Mouse (Mus musculus) heart, embryonic 11.5 days (tissue): ENCODE results near the gene AC131692.1. TPM values are rescaled to one million over a fixed set of nuclear protein-coding genes. Genes with fewer than 3 reads are reported as not detected.
A peak's percentile ranks its signal among the peaks of the same experiment; 100 is the strongest.
"Not testable (repeated sequence)": the region's sequence is repeated elsewhere in the genome, so short reads cannot be mapped to it uniquely, and the experiment has no call there.

Experiments
- ATAC-seq: fragments of 200-750 bp; cut with Nextera tagmentation; replicated peaks from 2 replicates; pipeline ENCODE4 v1.8.0; 2017; ENCODE audit warnings: moderate library complexity; ENCODE audit not compliant: insufficient number of reproducible peaks, low FRiP score, low TSS enrichment
- H3K27ac ChIP-seq: fragments of 300-500 bp; sonication (generic); 2 replicates; pipeline ENCODE4 v1.5.1; 2014; ENCODE audit warnings: mild to moderate bottlenecking, low read depth, low read length
- H3K27me3 ChIP-seq: fragments of 300-500 bp; sonication (generic); 2 replicates; pipeline ENCODE4 v1.6.1; 2014; ENCODE audit warnings: mild to moderate bottlenecking, low read length, mixed read lengths; ENCODE audit not compliant: control insufficient read depth, insufficient read depth
- H3K36me3 ChIP-seq: fragments of 300-500 bp; sonication (generic); 2 replicates; pipeline ENCODE4 v1.6.1; 2014; ENCODE audit warnings: mild to moderate bottlenecking, low read length, moderate library complexity, mixed read lengths; ENCODE audit not compliant: control insufficient read depth, insufficient read depth
- H3K4me1 ChIP-seq: fragments of 300-500 bp; sonication (generic); 2 replicates; pipeline ENCODE4 v1.6.1; 2014; ENCODE audit warnings: low read length; ENCODE audit not compliant: control insufficient read depth, insufficient read depth
- H3K4me2 ChIP-seq: fragments of 300-500 bp; sonication (generic); 2 replicates; pipeline ENCODE4 v1.6.1; 2014; ENCODE audit warnings: mild to moderate bottlenecking, moderate library complexity
- H3K4me3 ChIP-seq: fragments of 300-500 bp; sonication (generic); 2 replicates; pipeline ENCODE4 v1.5.1; 2014; ENCODE audit warnings: low read depth, low read length
- H3K9ac ChIP-seq: fragments of 300-500 bp; sonication (generic); 2 replicates; pipeline ENCODE4 v1.6.1; 2014; ENCODE audit warnings: mild to moderate bottlenecking, low read depth, low read length, moderate library complexity
- H3K9me3 ChIP-seq: fragments of 300-500 bp; sonication (generic); replicated peaks from 2 replicates; pipeline ENCODE4 v1.6.1; 2016; ENCODE audit warnings: low read length; ENCODE audit not compliant: control insufficient read depth
- WGBS: fragments of 180-500 bp; shearing (Covaris S2); extraction: QIAGEN DNeasy Blood & Tissue Kit; methylation state at CpG from one replicate; pipeline ENCODE4 v1.1.7; 2014; ENCODE audit not compliant: insufficient replicate concordance; 5-methylcytosine and 5-hydroxymethylcytosine counted together
- polyA plus RNA-seq: library from polyadenylated mRNA; unstranded; fragments of >200 nt; fragmentation: Nextera tagmentation; extraction: Ambion mirVana; gene quantifications from 2 replicates; pipeline ENCODE4 v1.2.1, GENCODE M21; 2014

AC131692.1 gene
- polyA plus RNA-seq, 1 experiment from 2014 or later = 1.0 TPM

- Histone ChIP-seq H3K4me2 (peak overlapping the region; percentile 72), H3K4me3 (peak overlapping the region; percentile 73), H3K4me1 (peaks cover 15% of the 10 kb centered on the region; the same call in 1 of the 2 replicates), H3K9me3 (no peaks in the 10 kb centered on the region), H3K36me3 (peaks cover 17% of the 10 kb centered on the region), H3K27ac (peak overlapping the region; percentile 97), H3K27me3 (no peaks in the 10 kb centered on the region), H3K9ac (peak overlapping the region; percentile 92)
- 3% methylated on average over 8 of the region's 8 CpGs for WGBS
- no peak for ATAC-seq
Measured at GRCm38 (mm10) chr19:6118677-6119185, 24.5 kb downstream of the AC131692.1 start.

DNA sequence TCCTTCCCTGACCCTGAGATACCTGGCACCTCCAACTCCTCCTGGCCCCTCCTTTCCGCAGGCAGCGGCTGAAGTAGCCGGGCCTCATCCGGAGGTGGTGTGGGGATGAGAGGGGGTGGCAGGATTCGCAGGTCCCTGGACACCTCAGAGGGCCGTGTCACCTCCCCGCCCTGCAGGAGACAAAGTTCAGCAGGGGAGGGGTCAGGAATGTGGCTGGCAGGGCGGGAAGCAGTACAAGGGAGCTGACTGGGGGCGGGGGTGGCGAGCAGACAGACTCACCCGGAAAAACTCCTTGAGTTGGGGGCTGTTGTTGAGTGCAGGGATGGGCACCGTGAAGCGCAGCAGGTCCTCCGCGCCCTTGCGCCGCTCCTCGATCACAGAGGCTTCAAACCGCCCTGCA lies 27.5 kb downstream of the AC131692.1 start:
- WGBS = 18% methylated on average over 19 of the region's 19 CpGs
- Histone ChIP-seq H3K9ac (peak overlapping the region; percentile 62), H3K27me3 (no peaks in the 10 kb centered on the region), H3K36me3 (no peaks in the 10 kb centered on the region), H3K4me2 (peak overlapping the region; percentile 31), H3K4me3 (no peak overlapping the region), H3K27ac (no peak overlapping the region), H3K9me3 (no peaks in the 10 kb centered on the region), H3K4me1 (peaks cover 9% of the 10 kb centered on the region; the same call in 1 of the 2 replicates)
- ATAC-seq = no peak

- Histone ChIP-seq H3K27ac (no peak overlapping the region), H3K4me1 (peaks cover 5% of the 10 kb centered on the region; the same call in 1 of the 2 replicates), H3K36me3 (no peaks in the 10 kb centered on the region)
Measured at GRCm38 (mm10) chr19:6123330-6123729, 29.1 kb downstream of the AC131692.1 start.

DNA sequence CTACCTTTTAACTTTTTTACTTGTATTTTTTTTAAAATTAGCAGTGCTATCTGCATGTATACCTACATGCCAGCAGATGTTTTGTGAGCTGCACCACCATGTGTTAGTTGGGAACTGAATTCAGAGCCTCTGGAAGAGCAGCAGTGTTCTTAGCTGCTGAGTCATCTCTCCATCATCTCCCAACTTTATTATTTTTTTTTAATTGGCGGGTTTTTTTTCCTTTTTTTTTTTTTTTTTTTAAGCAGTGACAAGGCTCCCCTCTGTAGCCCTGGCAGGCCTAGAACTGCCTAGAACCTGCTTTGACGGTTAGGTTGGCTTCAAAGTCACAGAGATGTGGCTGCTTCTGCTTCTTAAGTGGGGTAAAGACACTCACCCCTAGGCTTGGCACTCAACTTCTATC lies 30.7 kb downstream of the AC131692.1 start:
- WGBS = 61% methylated on average over 2 of the region's 2 CpGs
- no peak for ATAC-seq
- Histone ChIP-seq H3K4me1 (peaks cover 5% of the 10 kb centered on the region; the same call in 1 of the 2 replicates), H3K36me3 (no peaks in the 10 kb centered on the region), H3K9ac (no peak overlapping the region), H3K27ac (no peak overlapping the region), H3K4me3 (no peak overlapping the region), H3K9me3 (no peaks in the 10 kb centered on the region), H3K27me3 (no peaks in the 10 kb centered on the region), H3K4me2 (no peak overlapping the region)

More at GRCm38 (mm10) chr19:6123330-6123729, 29.1 kb downstream of the AC131692.1 start:
- no peaks in the 10 kb centered on the region for H3K27me3 ChIP-seq
- no peaks in the 10 kb centered on the region for H3K9me3 ChIP-seq
- no peak overlapping the region for H3K9ac ChIP-seq
- H3K4me2 ChIP-seq = no peak overlapping the region
- WGBS = 86% methylated on average over 8 of the region's 8 CpGs
- ATAC-seq = no peak
- no peak overlapping the region for H3K4me3 ChIP-seq

DNA sequence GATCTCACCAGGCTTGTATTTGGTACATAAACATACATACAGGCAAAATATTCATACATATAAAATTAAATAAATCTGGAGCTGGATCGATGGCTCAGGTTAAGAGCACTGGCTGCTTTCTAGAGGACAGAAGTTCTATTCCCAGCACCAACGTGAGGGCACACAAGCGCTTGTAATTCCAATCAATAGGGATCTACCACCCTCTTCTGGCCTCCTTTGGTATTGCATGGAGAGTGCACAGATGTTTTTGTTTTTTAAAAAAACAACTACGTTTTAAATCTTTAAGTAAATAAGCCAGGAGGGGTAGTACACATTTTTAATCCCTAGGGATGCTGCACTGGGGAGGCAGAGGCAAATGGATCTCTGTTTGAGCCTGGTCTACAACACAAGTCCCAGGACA lies 32.1 kb downstream of the AC131692.1 start:
- no peaks in the 10 kb centered on the region for H3K27me3 ChIP-seq
- no peak overlapping the region for H3K27ac ChIP-seq
- no peak overlapping the region for H3K4me3 ChIP-seq
- no peak overlapping the region for H3K4me2 ChIP-seq
- H3K9me3 ChIP-seq = no peaks in the 10 kb centered on the region
- no peak for ATAC-seq
- peaks cover 5% of the 10 kb centered on the region; the same call in 1 of the 2 replicates for H3K4me1 ChIP-seq
- 24% methylated on average over 4 of the region's 4 CpGs for WGBS
- no peaks in the 10 kb centered on the region for H3K36me3 ChIP-seq
- H3K9ac ChIP-seq = no peak overlapping the region

GRCm38 (mm10) chr19:6126789-6127580 lies 32.8 kb downstream of the AC131692.1 start:
- Histone ChIP-seq H3K36me3 (no peaks in the 10 kb centered on the region), H3K9ac (peak overlapping the region; percentile 61), H3K27me3 (no peaks in the 10 kb centered on the region), H3K4me1 (peaks cover under 1% of the 10 kb centered on the region; the same call in 1 of the 2 replicates), H3K27ac (peak overlapping the region; percentile 52), H3K9me3 (no peaks in the 10 kb centered on the region), H3K4me2 (peak overlapping the region; percentile 52), H3K4me3 (peak overlapping the region; percentile 40)
- ATAC-seq = no peak
- 69% methylated on average over 10 of the region's 10 CpGs for WGBS

- WGBS = under 1% methylated on average over 32 of the region's 32 CpGs
- no peaks in the 10 kb centered on the region for H3K36me3 ChIP-seq
- H3K9ac ChIP-seq = peak within 1 kb of the TSS; percentile 61
- peak within 1 kb of the TSS; percentile 40 for H3K4me3 ChIP-seq
- H3K27me3 ChIP-seq = no peaks in the 10 kb centered on the region
- no peaks in the 10 kb centered on the region for H3K9me3 ChIP-seq
- H3K4me2 ChIP-seq = peak within 1 kb of the TSS; percentile 52
- H3K4me1 ChIP-seq = no peaks in the 10 kb centered on the region
- peak within 1 kb of the TSS; percentile 52 for H3K27ac ChIP-seq
- ATAC-seq = peak; percentile 85
Measured at GRCm38 (mm10) chr19:6127760-6128341, 33.6 kb downstream of the AC131692.1 start, which contains the start of gene Snx15. Gene Snx15, minus strand, starts transcription at chr19:6128304.

- not testable (repeated sequence) for ATAC-seq, H3K27me3 ChIP-seq
- WGBS = 70% methylated on average over 7 of the region's 7 CpGs
Measured at GRCm38 (mm10) chr19:6130414-6131128, 36.4 kb downstream of the AC131692.1 start.

More at GRCm38 (mm10) chr19:6130414-6131128, 36.4 kb downstream of the AC131692.1 start:
- H3K9me3 ChIP-seq, H3K4me1 ChIP-seq, H3K4me2 ChIP-seq, H3K27ac ChIP-seq, H3K36me3 ChIP-seq, H3K9ac ChIP-seq, H3K4me3 ChIP-seq: not testable (repeated sequence)
